Mouse (Mus musculus) right cerebral cortex, adult 18-20 months (tissue): Measurements from ENCODE around the gene Itfg1.

Source experiments
- DNase-seq: peaks from one replicate; pipeline ENCODE4 v3.0.0; 2022; ENCODE audit warnings: mixed read lengths

Gene Itfg1

GRCm38 (mm10) chr8:85717271-85717670, 123.5 kb downstream of the Itfg1 start:
- no peak for DNase-seq

- no peak for DNase-seq
These were observed 124.0 kb downstream of the Itfg1 start for GRCm38 (mm10) chr8:85716696-85717095.

- no peak for DNase-seq
These were observed 133.7 kb downstream of the Itfg1 start for GRCm38 (mm10) chr8:85706988-85707387.

- DNase-seq, result peak; percentile 77
These were observed 139.9 kb downstream of the Itfg1 start, which contains the start of gene Neto2 for GRCm38 (mm10) chr8:85700751-85701351. Gene Neto2, minus strand, starts transcription at chr8:85700924.

GRCm38 (mm10) chr8:85700101-85700750, 140.5 kb downstream of the Itfg1 start:
- peak; percentile 54 for DNase-seq

GRCm38 (mm10) chr8:85699051-85699450, 141.7 kb downstream of the Itfg1 start:
- peak; percentile 77 for DNase-seq
